Mouse (Mus musculus) forebrain, embryonic 15.5 days (tissue): Measurements from ENCODE around the gene Olfr221. TPM values are rescaled to one million over a fixed set of nuclear protein-coding genes. Genes with fewer than 3 reads are reported as not detected.
"Not testable (repeated sequence)": the region's sequence is repeated elsewhere in the genome, so short reads cannot be mapped to it uniquely, and the experiment has no call there.

Experiments used
- ATAC-seq: fragments of 200-750 bp; cut with Nextera tagmentation; replicated peaks from 2 replicates; pipeline ENCODE4 v1.8.0; 2017; ENCODE audit warnings: mild to moderate bottlenecking, moderate TSS enrichment, moderate library complexity
- H3K27ac ChIP-seq: fragments of 300-500 bp; sonication (generic); replicated peaks from 2 replicates; pipeline ENCODE4 v1.5.1; 2015; ENCODE audit warnings: mild to moderate bottlenecking, inconsistent platforms
- H3K27me3 ChIP-seq: fragments of 300-500 bp; sonication (generic); 2 replicates; pipeline ENCODE4 v1.6.1; 2015; ENCODE audit warnings: inconsistent platforms
- H3K36me3 ChIP-seq: fragments of 300-500 bp; sonication (generic); 2 replicates; pipeline ENCODE4 v1.6.1; 2015; ENCODE audit warnings: mild to moderate bottlenecking, inconsistent platforms
- H3K4me1 ChIP-seq: fragments of 300-500 bp; sonication (generic); 2 replicates; pipeline ENCODE4 v1.6.1; 2015; ENCODE audit warnings: inconsistent platforms
- H3K4me2 ChIP-seq: fragments of 300-500 bp; sonication (generic); replicated peaks from 2 replicates; pipeline ENCODE4 v1.6.1; 2015; ENCODE audit warnings: mild to moderate bottlenecking, inconsistent platforms
- H3K4me3 ChIP-seq: fragments of 300-500 bp; sonication (generic); 2 replicates; pipeline ENCODE4 v1.5.1; 2015; ENCODE audit warnings: mild to moderate bottlenecking, inconsistent platforms
- H3K9ac ChIP-seq: fragments of 300-500 bp; sonication (generic); replicated peaks from 2 replicates; pipeline ENCODE4 v1.6.1; 2015; ENCODE audit warnings: mild to moderate bottlenecking, inconsistent platforms
- H3K9me3 ChIP-seq: fragments of 300-500 bp; sonication (generic); 2 replicates; pipeline ENCODE4 v1.6.1; 2016; ENCODE audit warnings: inconsistent platforms
- WGBS: fragments of 180-500 bp; shearing (Covaris S2); methylation state at CpG from one replicate; pipeline ENCODE4 v1.1.7; 2015; ENCODE audit warnings: mixed read lengths; 5-methylcytosine and 5-hydroxymethylcytosine counted together
- polyA plus RNA-seq: library from polyadenylated mRNA; unstranded; fragments of >200 nt; fragmentation: Nextera tagmentation; extraction: Ambion mirVana; gene quantifications from 2 replicates; pipeline ENCODE4 v1.2.1, GENCODE M21; 2015

The Olfr221 gene
- not detected in 2 replicates for polyA plus RNA-seq

DNA sequence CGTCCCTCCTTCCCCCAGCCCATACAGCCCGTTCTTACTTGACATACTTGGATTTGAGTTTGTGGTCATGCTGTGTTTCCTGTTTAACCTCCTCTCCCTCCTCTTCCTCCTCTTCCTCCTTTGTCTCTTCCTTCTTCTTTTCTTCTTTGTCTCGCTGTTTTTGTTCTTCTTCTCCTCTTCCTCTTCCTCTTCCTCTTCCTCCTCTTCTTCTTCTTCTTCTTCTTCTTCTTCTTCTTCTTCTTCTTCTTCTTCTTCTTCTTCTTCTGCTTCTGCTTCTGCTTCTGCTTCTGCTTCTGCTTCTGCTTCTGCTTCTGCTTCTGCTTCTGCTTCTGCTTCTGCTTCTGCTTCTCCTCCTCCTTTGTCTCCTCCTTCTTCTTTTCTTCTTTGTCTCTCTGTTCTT is at the start of gene Olfr221:
Gene Olfr221, minus strand, starts transcription at position 101 of the 400 bp plus-strand sequence.
- not testable (repeated sequence) for H3K27me3 ChIP-seq
- WGBS = 61% methylated on average over 3 of the region's 3 CpGs

GRCm38 (mm10) chr14:52083083-52083482 is 40.8 kb upstream of the Olfr221 start:
- no peaks in the 10 kb centered on the region for H3K9me3 ChIP-seq
- no peak for ATAC-seq
- no peak overlapping the region for H3K27ac ChIP-seq
- no peak overlapping the region for H3K9ac ChIP-seq
- H3K4me1 ChIP-seq = no peaks in the 10 kb centered on the region
- H3K4me2 ChIP-seq = no peak overlapping the region
- H3K36me3 ChIP-seq = peaks cover 53% of the 10 kb centered on the region
- H3K4me3 ChIP-seq = no peak overlapping the region
- H3K27me3 ChIP-seq = no peaks in the 10 kb centered on the region

More for the DNA sequence above, at the start of gene Olfr221:
- not testable (repeated sequence) for H3K36me3 ChIP-seq, H3K27ac ChIP-seq, ATAC-seq, H3K4me3 ChIP-seq, H3K4me2 ChIP-seq, H3K9me3 ChIP-seq, H3K4me1 ChIP-seq, H3K9ac ChIP-seq

DNA sequence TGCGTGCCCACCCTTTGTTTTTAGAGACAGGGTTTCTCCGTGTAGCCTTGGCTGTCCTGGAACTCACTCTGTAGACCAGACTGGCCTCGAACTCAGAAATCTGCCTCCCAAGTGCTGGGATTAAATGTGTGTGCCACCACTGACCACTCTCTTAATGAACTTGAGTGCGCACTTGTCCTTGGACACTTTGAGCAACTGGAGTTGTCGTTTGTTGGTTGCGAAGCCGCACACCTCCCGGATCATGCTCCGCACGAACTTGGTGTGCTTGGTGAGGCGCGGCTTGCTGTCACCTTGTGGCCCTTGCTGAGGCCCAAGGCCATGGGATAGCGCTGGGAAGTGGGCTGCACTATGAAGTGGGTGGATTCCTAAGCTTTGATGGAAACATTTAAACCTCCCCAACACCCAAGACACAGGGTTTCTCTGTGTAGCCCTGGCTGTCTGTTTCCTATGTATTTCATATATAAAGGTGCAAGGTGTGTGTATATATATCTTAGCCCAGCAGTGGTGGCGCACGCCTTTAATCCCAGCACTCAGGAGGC is 29.4 kb upstream of the Olfr221 start:
- H3K36me3 ChIP-seq = peaks cover 54% of the 10 kb centered on the region
- 0 out of 2 replicates have a peak, but pooled peaks have one; percentile 23 for ATAC-seq

GRCm38 (mm10) chr14:52066135-52066534 is 23.9 kb upstream of the Olfr221 start:
- no peak overlapping the region for H3K4me3 ChIP-seq
- H3K4me2 ChIP-seq = no peak overlapping the region
- no peaks in the 10 kb centered on the region for H3K27me3 ChIP-seq
- no peak overlapping the region for H3K9ac ChIP-seq
- no peaks in the 10 kb centered on the region for H3K9me3 ChIP-seq
- no peak overlapping the region for H3K27ac ChIP-seq
- peaks cover 5% of the 10 kb centered on the region for H3K36me3 ChIP-seq
- 71% methylated on average over 4 of the region's 4 CpGs for WGBS
- ATAC-seq = no peak
- H3K4me1 ChIP-seq = no peaks in the 10 kb centered on the region

More for the DNA sequence above, 29.4 kb upstream of the Olfr221 start:
- no peaks in the 10 kb centered on the region for H3K4me1 ChIP-seq
- H3K4me2 ChIP-seq = no peak overlapping the region
- no peak overlapping the region for H3K9ac ChIP-seq
- H3K27ac ChIP-seq = no peak overlapping the region
- no peak overlapping the region for H3K4me3 ChIP-seq
- WGBS = 93% methylated on average over 15 of the region's 15 CpGs
- no peaks in the 10 kb centered on the region for H3K9me3 ChIP-seq
- no peaks in the 10 kb centered on the region for H3K27me3 ChIP-seq

GRCm38 (mm10) chr14:52061798-52062197 is 19.5 kb upstream of the Olfr221 start:
- Histone ChIP-seq H3K36me3 (no peaks in the 10 kb centered on the region), H3K4me1 (no peaks in the 10 kb centered on the region), H3K9me3 (no peaks in the 10 kb centered on the region), H3K4me2 (no peak overlapping the region), H3K9ac (no peak overlapping the region), H3K27ac (no peak overlapping the region), H3K27me3 (no peaks in the 10 kb centered on the region), H3K4me3 (no peak overlapping the region)
- ATAC-seq = no peak
- WGBS = 85% methylated on average over 8 of the region's 8 CpGs

DNA sequence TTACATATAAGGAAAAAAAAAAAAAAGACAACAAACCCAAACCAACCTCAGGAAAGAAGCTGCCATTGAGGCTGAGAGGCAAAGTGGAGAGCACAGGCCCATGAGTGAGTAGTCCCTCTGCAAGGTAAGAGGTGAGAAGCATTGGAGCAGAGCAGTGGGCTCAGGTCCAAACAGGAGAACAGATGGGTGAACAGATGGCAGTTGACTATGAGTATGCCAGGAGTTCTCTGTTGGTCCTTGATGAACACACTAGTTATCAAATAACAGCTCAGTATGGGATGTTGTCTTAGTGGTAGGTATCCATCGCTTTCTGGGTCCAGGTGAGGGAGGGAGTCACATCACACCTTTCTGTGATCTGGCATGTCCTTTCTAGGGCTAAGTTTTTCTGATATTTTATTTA is 18.5 kb upstream of the Olfr221 start:
- Histone ChIP-seq H3K9ac (no peak overlapping the region), H3K9me3 (no peaks in the 10 kb centered on the region), H3K4me2 (no peak overlapping the region), H3K4me1 (no peaks in the 10 kb centered on the region), H3K4me3 (no peak overlapping the region), H3K36me3 (no peaks in the 10 kb centered on the region), H3K27me3 (no peaks in the 10 kb centered on the region), H3K27ac (no peak overlapping the region)
- ATAC-seq = no peak
- WGBS = 42% methylated on average over 1 of the region's 1 CpGs

DNA sequence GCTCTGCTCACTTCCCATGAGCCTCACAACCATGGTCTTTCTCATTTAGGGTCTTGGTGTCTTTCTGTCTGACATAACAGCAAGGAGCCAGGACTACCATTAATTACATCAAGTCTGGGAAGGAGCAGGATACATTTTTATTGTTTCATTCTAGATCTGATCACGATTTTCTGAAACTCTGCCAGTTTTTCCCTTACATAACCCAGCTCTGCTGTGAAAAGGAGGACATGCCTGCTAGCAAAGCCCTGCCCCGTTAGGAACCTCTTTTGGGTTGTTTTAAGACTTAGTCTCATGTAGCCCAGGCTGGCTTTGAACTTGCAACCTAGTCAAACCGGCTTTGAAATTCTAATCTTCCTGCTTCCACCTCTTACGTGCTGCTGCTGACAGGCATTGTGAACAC is 17.7 kb upstream of the Olfr221 start:
- no peaks in the 10 kb centered on the region for H3K36me3 ChIP-seq
- H3K27ac ChIP-seq = no peak overlapping the region
- no peak overlapping the region for H3K4me3 ChIP-seq
- H3K27me3 ChIP-seq = no peaks in the 10 kb centered on the region
- H3K4me1 ChIP-seq = no peaks in the 10 kb centered on the region
- H3K9ac ChIP-seq = no peak overlapping the region
- ATAC-seq = no peak
- H3K4me2 ChIP-seq = no peak overlapping the region
- 71% methylated on average over 4 of the region's 4 CpGs for WGBS
- no peaks in the 10 kb centered on the region for H3K9me3 ChIP-seq

- WGBS = 88% methylated on average over 3 of the region's 3 CpGs
- H3K9me3 ChIP-seq, H3K27ac ChIP-seq, H3K4me3 ChIP-seq, H3K27me3 ChIP-seq, H3K36me3 ChIP-seq, H3K4me1 ChIP-seq, ATAC-seq, H3K9ac ChIP-seq, H3K4me2 ChIP-seq: not testable (repeated sequence)
Observed at GRCm38 (mm10) chr14:52052720-52053119, 10.5 kb upstream of the Olfr221 start.

- Histone ChIP-seq H3K4me3 (no peak overlapping the region), H3K4me1 (peaks cover 5% of the 10 kb centered on the region), H3K9ac (no peak overlapping the region), H3K4me2 (no peak overlapping the region), H3K27ac (no peak overlapping the region), H3K27me3 (no peaks in the 10 kb centered on the region), H3K9me3 (no peaks in the 10 kb centered on the region), H3K36me3 (no peaks in the 10 kb centered on the region)
- 53% methylated on average over 9 of the region's 9 CpGs for WGBS
- ATAC-seq = 0 out of 2 replicates have a peak, but pooled peaks have one; percentile 48
Observed at GRCm38 (mm10) chr14:52045966-52046565, 3.8 kb upstream of the Olfr221 start.

DNA sequence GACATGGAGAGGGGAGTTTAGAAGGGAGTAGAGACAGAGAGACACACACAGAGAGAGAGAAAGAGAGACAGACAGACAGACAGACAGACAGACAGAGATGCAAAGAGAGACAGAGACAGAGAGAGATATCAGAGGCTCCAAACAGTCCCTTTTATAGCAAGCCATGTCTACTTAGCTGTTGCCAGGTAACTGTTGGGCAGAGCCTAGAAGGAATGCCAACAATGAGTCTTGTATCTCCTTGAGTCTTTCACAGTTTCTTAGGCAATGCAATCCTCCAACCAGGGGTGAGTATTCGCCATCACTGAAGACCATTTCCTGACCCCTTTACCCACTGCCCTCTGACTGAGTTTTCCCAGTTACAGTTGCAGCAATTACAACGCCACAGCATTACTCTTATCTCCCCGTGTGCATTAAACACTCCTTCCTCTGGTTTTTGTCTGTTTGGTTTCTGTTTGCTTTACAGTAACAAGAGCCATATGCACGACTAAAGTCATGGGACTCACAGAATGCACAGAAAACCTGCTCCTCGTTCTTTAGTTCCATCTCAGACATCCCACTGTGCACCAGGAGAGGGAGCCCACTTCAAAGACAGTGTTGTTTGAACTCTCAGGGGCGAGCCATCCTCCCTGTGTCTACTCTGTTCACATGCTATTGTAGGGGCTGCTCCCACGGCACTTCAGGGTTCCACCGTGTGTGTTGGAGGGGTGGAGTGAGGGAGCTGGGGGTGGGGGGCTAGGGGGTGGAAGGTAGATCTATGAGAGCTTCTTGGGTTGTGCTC is 2.8 kb upstream of the Olfr221 start:
- Histone ChIP-seq H3K4me2 (no peak overlapping the region), H3K4me3 (no peak overlapping the region), H3K9me3 (no peaks in the 10 kb centered on the region), H3K9ac (no peak overlapping the region), H3K27me3 (no peaks in the 10 kb centered on the region), H3K36me3 (no peaks in the 10 kb centered on the region), H3K4me1 (peaks cover 5% of the 10 kb centered on the region), H3K27ac (no peak overlapping the region)
- peak; percentile 60; the same call in 1 of the 2 replicates for ATAC-seq
- 13% methylated on average over 8 of the region's 8 CpGs for WGBS

- ATAC-seq = no peak
- Histone ChIP-seq H3K36me3 (no peaks in the 10 kb centered on the region), H3K9ac (no peak overlapping the region), H3K4me2 (no peak overlapping the region), H3K4me3 (no peak overlapping the region), H3K27me3 (no peaks in the 10 kb centered on the region), H3K4me1 (peaks cover 5% of the 10 kb centered on the region), H3K27ac (no peak overlapping the region), H3K9me3 (no peaks in the 10 kb centered on the region)
- WGBS = 50% methylated on average over 6 of the region's 6 CpGs
Observed at GRCm38 (mm10) chr14:52043446-52043845, 1.2 kb upstream of the Olfr221 start.

DNA sequence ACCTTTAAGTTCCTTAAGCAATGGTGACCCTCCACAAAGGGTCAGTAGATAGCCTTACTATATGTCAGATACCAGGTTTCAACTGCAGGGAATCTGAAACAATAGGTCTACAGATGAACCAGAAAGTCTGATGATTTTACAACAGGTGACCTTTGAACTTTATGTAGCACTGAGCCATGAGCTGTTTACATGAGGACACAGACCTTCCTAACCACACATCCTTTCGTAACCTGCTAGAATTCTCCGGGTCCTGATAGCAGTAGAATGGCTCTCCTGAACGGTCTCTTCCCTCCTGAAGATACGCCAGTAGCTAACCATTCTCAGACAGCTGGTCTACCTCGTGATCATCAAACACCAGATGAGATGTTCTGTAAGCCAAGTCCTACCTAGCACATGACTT is 2.9 kb downstream of the Olfr221 start:
- Histone ChIP-seq H3K9me3 (no peaks in the 10 kb centered on the region), H3K27me3 (no peaks in the 10 kb centered on the region), H3K4me3 (no peak overlapping the region), H3K4me1 (no peaks in the 10 kb centered on the region), H3K4me2 (no peak overlapping the region), H3K36me3 (no peaks in the 10 kb centered on the region), H3K9ac (no peak overlapping the region), H3K27ac (no peak overlapping the region)
- WGBS = 91% methylated on average over 5 of the region's 5 CpGs
- no peak for ATAC-seq
